Mouse (Mus musculus): ENCODE results near the gene Spatc1l.

- TF ChIP-seq NANOG (IDR thresholded peaks at IDR 0.05; ENCODE audit: borderline replicate concordance, low read length) (no peak), CTCF (conservative IDR thresholded peaks at IDR 0.05; ENCODE audit: low read length) (no peak), POU5F1 (IDR thresholded peaks at IDR 0.05; ENCODE audit: borderline replicate concordance, low read length) (no peak)
Measured at GRCm38 (mm10) chr10:76531375-76531774, 30.7 kb upstream of the Spatc1l start, which contains the start of gene Lss.

Measured in E14TG2a.4 (cell line).